Mouse (Mus musculus): ENCODE measurements around the gene Smg6.

DNA sequence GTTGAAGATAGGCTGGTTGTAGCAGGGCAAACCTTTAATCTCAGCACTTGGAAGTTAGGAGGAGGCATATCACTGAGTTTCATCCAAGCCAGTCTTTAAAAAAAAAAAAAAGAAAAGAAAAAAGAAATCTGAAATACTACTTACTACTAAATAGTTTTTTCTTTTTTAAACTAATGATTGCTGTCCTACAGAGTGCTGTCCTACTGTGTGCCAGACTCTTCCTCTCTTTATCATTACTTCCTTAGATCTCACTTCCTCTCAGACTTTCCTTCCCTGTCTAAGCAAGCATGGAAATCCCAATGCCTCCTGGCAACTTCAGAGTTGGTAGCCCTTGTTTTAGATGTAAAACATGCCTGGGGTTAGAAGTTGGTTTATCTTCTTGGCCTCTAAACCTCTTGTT is 49.0 kb downstream of the Smg6 start:
- TF ChIP-seq POLR2A (IDR thresholded peaks at IDR 0.05; ENCODE audit: borderline replicate concordance, control insufficient read depth, low read depth, low read length) (no peak), CTCF (IDR thresholded peaks at IDR 0.05; ENCODE audit: control insufficient read depth, insufficient read depth, low read length) (no peak)
